Mouse (Mus musculus) heart, embryonic 11.5 days (tissue): Measurements from ENCODE around the gene Lsm3. TPM values are rescaled to one million over a fixed set of nuclear protein-coding genes. Genes with fewer than 3 reads are reported as not detected.

Experiments used
- ATAC-seq: fragments of 200-750 bp; cut with Nextera tagmentation; replicated peaks from 2 replicates; pipeline ENCODE4 v1.8.0; 2017; ENCODE audit warnings: moderate library complexity; ENCODE audit not compliant: insufficient number of reproducible peaks, low FRiP score, low TSS enrichment
- H3K27ac ChIP-seq: fragments of 300-500 bp; sonication (generic); 2 replicates; pipeline ENCODE4 v1.5.1; 2014; ENCODE audit warnings: mild to moderate bottlenecking, low read depth, low read length
- H3K27me3 ChIP-seq: fragments of 300-500 bp; sonication (generic); 2 replicates; pipeline ENCODE4 v1.6.1; 2014; ENCODE audit warnings: mild to moderate bottlenecking, low read length, mixed read lengths; ENCODE audit not compliant: control insufficient read depth, insufficient read depth
- H3K36me3 ChIP-seq: fragments of 300-500 bp; sonication (generic); 2 replicates; pipeline ENCODE4 v1.6.1; 2014; ENCODE audit warnings: mild to moderate bottlenecking, low read length, moderate library complexity, mixed read lengths; ENCODE audit not compliant: control insufficient read depth, insufficient read depth
- H3K4me1 ChIP-seq: fragments of 300-500 bp; sonication (generic); 2 replicates; pipeline ENCODE4 v1.6.1; 2014; ENCODE audit warnings: low read length; ENCODE audit not compliant: control insufficient read depth, insufficient read depth
- H3K4me2 ChIP-seq: fragments of 300-500 bp; sonication (generic); 2 replicates; pipeline ENCODE4 v1.6.1; 2014; ENCODE audit warnings: mild to moderate bottlenecking, moderate library complexity
- H3K4me3 ChIP-seq: fragments of 300-500 bp; sonication (generic); 2 replicates; pipeline ENCODE4 v1.5.1; 2014; ENCODE audit warnings: low read depth, low read length
- H3K9ac ChIP-seq: fragments of 300-500 bp; sonication (generic); 2 replicates; pipeline ENCODE4 v1.6.1; 2014; ENCODE audit warnings: mild to moderate bottlenecking, low read depth, low read length, moderate library complexity
- H3K9me3 ChIP-seq: fragments of 300-500 bp; sonication (generic); replicated peaks from 2 replicates; pipeline ENCODE4 v1.6.1; 2016; ENCODE audit warnings: low read length; ENCODE audit not compliant: control insufficient read depth
- WGBS: fragments of 180-500 bp; shearing (Covaris S2); extraction: QIAGEN DNeasy Blood & Tissue Kit; methylation state at CpG from one replicate; pipeline ENCODE4 v1.1.7; 2014; ENCODE audit not compliant: insufficient replicate concordance; 5-methylcytosine and 5-hydroxymethylcytosine counted together
- polyA plus RNA-seq: library from polyadenylated mRNA; unstranded; fragments of >200 nt; fragmentation: Nextera tagmentation; extraction: Ambion mirVana; gene quantifications from 2 replicates; pipeline ENCODE4 v1.2.1, GENCODE M21; 2014

Gene Lsm3
- polyA plus RNA-seq, 1 experiment from 2014 or later = 209 TPM

- Histone ChIP-seq H3K27ac (no peak overlapping the region), H3K4me1 (no peaks in the 10 kb centered on the region), H3K27me3 (peaks cover 56% of the 10 kb centered on the region), H3K4me3 (no peak overlapping the region), H3K9ac (no peak overlapping the region), H3K4me2 (no peak overlapping the region), H3K9me3 (no peaks in the 10 kb centered on the region), H3K36me3 (no peaks in the 10 kb centered on the region)
- 72% methylated on average over 4 of the region's 4 CpGs for WGBS
- no peak for ATAC-seq
Measured at GRCm38 (mm10) chr6:91534268-91534667, 18.5 kb downstream of the Lsm3 start.

- Histone ChIP-seq H3K4me2 (no peak overlapping the region), H3K9me3 (no peaks in the 10 kb centered on the region), H3K9ac (no peak overlapping the region), H3K4me3 (no peak overlapping the region), H3K4me1 (no peaks in the 10 kb centered on the region), H3K27ac (no peak overlapping the region), H3K27me3 (peaks cover 60% of the 10 kb centered on the region), H3K36me3 (no peaks in the 10 kb centered on the region)
- ATAC-seq = no peak
- WGBS = 75% methylated on average over 3 of the region's 3 CpGs
Measured at GRCm38 (mm10) chr6:91535231-91535630, 19.5 kb downstream of the Lsm3 start.

- H3K27me3 ChIP-seq = peaks cover 64% of the 10 kb centered on the region
- 82% methylated on average over 11 of the region's 11 CpGs for WGBS
- H3K27ac ChIP-seq = no peak overlapping the region
- no peak overlapping the region for H3K4me3 ChIP-seq
- H3K4me1 ChIP-seq = no peaks in the 10 kb centered on the region; the same call in 1 of the 2 replicates
- no peak for ATAC-seq
- no peaks in the 10 kb centered on the region for H3K36me3 ChIP-seq
- H3K4me2 ChIP-seq = no peak overlapping the region
- H3K9me3 ChIP-seq = no peaks in the 10 kb centered on the region
- H3K9ac ChIP-seq = no peak overlapping the region
Measured at GRCm38 (mm10) chr6:91536047-91536765, 20.5 kb downstream of the Lsm3 start.

GRCm38 (mm10) chr6:91541276-91541675 is 25.5 kb downstream of the Lsm3 start:
- Histone ChIP-seq H3K9ac (no peak overlapping the region), H3K4me3 (no peak overlapping the region), H3K4me2 (no peak overlapping the region), H3K27ac (no peak overlapping the region), H3K36me3 (no peaks in the 10 kb centered on the region), H3K9me3 (no peaks in the 10 kb centered on the region), H3K4me1 (peaks cover 15% of the 10 kb centered on the region), H3K27me3 (peaks cover 79% of the 10 kb centered on the region)
- ATAC-seq = no peak
- 54% methylated on average over 3 of the region's 3 CpGs for WGBS

GRCm38 (mm10) chr6:91543056-91543455 is 27.3 kb downstream of the Lsm3 start:
- no peaks in the 10 kb centered on the region for H3K36me3 ChIP-seq
- no peak overlapping the region for H3K4me3 ChIP-seq
- H3K27me3 ChIP-seq = peaks cover 68% of the 10 kb centered on the region
- no peaks in the 10 kb centered on the region for H3K9me3 ChIP-seq
- WGBS = 42% methylated on average over 5 of the region's 5 CpGs
- H3K4me2 ChIP-seq = no peak overlapping the region
- ATAC-seq = no peak
- H3K27ac ChIP-seq = no peak overlapping the region
- no peak overlapping the region for H3K9ac ChIP-seq
- H3K4me1 ChIP-seq = peaks cover 18% of the 10 kb centered on the region

GRCm38 (mm10) chr6:91546241-91546884 is 30.6 kb downstream of the Lsm3 start:
- Histone ChIP-seq H3K4me1 (peaks cover 18% of the 10 kb centered on the region), H3K9me3 (no peaks in the 10 kb centered on the region), H3K4me2 (no peak overlapping the region), H3K9ac (no peak overlapping the region), H3K36me3 (no peaks in the 10 kb centered on the region), H3K27me3 (peaks cover 69% of the 10 kb centered on the region), H3K4me3 (no peak overlapping the region), H3K27ac (no peak overlapping the region)
- 11% methylated on average over 9 of the region's 9 CpGs for WGBS
- peak; percentile 79 for ATAC-seq

- H3K9me3 ChIP-seq = no peaks in the 10 kb centered on the region
- 56% methylated on average over 1 of the region's 1 CpGs for whole genome bisulfite sequencing
Measured at GRCm38 (mm10) chr6:91547313-91547712, 31.6 kb downstream of the Lsm3 start.

GRCm38 (mm10) chr6:91549621-91550020 is 33.9 kb downstream of the Lsm3 start:
- WGBS = 54% methylated on average over 5 of the region's 5 CpGs

More at GRCm38 (mm10) chr6:91547313-91547712, 31.6 kb downstream of the Lsm3 start:
- Histone ChIP-seq H3K4me3 (no peak overlapping the region), H3K9ac (no peak overlapping the region), H3K27ac (no peak overlapping the region), H3K27me3 (peaks cover 71% of the 10 kb centered on the region), H3K36me3 (no peaks in the 10 kb centered on the region), H3K4me1 (peaks cover 18% of the 10 kb centered on the region), H3K4me2 (no peak overlapping the region)
- ATAC-seq = no peak

More at GRCm38 (mm10) chr6:91549621-91550020, 33.9 kb downstream of the Lsm3 start:
- H3K36me3 ChIP-seq = no peaks in the 10 kb centered on the region
- H3K4me1 ChIP-seq = peaks cover 10% of the 10 kb centered on the region
- ATAC-seq = no peak
- H3K4me2 ChIP-seq = no peak overlapping the region
- no peak overlapping the region for H3K4me3 ChIP-seq
- H3K9me3 ChIP-seq = no peaks in the 10 kb centered on the region
- H3K9ac ChIP-seq = no peak overlapping the region
- peaks cover 62% of the 10 kb centered on the region for H3K27me3 ChIP-seq
- H3K27ac ChIP-seq = no peak overlapping the region
